Mouse (Mus musculus): ENCODE results near the gene Ajuba. TPM values are rescaled to one million over a fixed set of nuclear protein-coding genes. Genes with fewer than 3 reads are reported as not detected.

The Ajuba gene
- polyA plus RNA-seq, 1 experiment from 2014 or later, result 72.2 TPM

GRCm38 (mm10) chr14:54528446-54529111, 48.8 kb downstream of the Ajuba start:
- peaks cover 17% of the 10 kb centered on the region for H3K4me1 ChIP-seq (replicated peaks)
- H3K4me3 ChIP-seq (replicated peaks), result no peak overlapping the region
- H3K27me3 ChIP-seq, result no peaks in the 10 kb centered on the region
- no peaks in the 10 kb centered on the region for H3K36me3 ChIP-seq
- 10% methylated on average over 17 of the region's 17 CpGs for WGBS
- H3K9me3 ChIP-seq, result no peaks in the 10 kb centered on the region
- H3K4me2 ChIP-seq, result peak overlapping the region; percentile 69
- H3K9ac ChIP-seq (replicated peaks), result no peak overlapping the region
- peak; percentile 52; the same call in 1 of the 2 replicates for ATAC-seq (ENCODE audit: insufficient number of reproducible peaks, insufficient read depth, low FRiP score, low TSS enrichment, low read depth)
- H3K27ac ChIP-seq, result 0 out of 2 replicates have a peak overlapping the region, but pooled peaks have one; percentile 72

GRCm38 (mm10) chr14:54528007-54528393, 49.4 kb downstream of the Ajuba start:
- Histone ChIP-seq H3K27ac (peak overlapping the region; percentile 72), H3K9ac (replicated peaks) (no peak overlapping the region), H3K36me3 (no peaks in the 10 kb centered on the region), H3K4me2 (peak overlapping the region; percentile 69), H3K9me3 (no peaks in the 10 kb centered on the region), H3K4me3 (replicated peaks) (no peak overlapping the region), H3K27me3 (no peaks in the 10 kb centered on the region), H3K4me1 (replicated peaks) (peaks cover 17% of the 10 kb centered on the region)
- 0 out of 2 replicates have a peak, but pooled peaks have one; percentile 9 for ATAC-seq (ENCODE audit: insufficient number of reproducible peaks, insufficient read depth, low FRiP score, low TSS enrichment, low read depth)
- 20% methylated on average over 5 of the region's 5 CpGs for WGBS

GRCm38 (mm10) chr14:54527227-54528006, 49.9 kb downstream of the Ajuba start:
- Histone ChIP-seq H3K27me3 (no peaks in the 10 kb centered on the region), H3K4me3 (replicated peaks) (peak overlapping the region; percentile 45), H3K4me2 (peak overlapping the region; percentile 69), H3K9ac (replicated peaks) (peak overlapping the region; percentile 68), H3K9me3 (no peaks in the 10 kb centered on the region), H3K4me1 (replicated peaks) (peaks cover 17% of the 10 kb centered on the region), H3K36me3 (no peaks in the 10 kb centered on the region), H3K27ac (peak overlapping the region; percentile 72)
- WGBS, result 2% methylated on average over 18 of the region's 18 CpGs
- peak; percentile 66 for ATAC-seq (ENCODE audit: insufficient number of reproducible peaks, insufficient read depth, low FRiP score, low TSS enrichment, low read depth)

- H3K4me2 ChIP-seq, result no peak overlapping the region
- H3K4me1 ChIP-seq (replicated peaks), result peaks cover 15% of the 10 kb centered on the region
- H3K36me3 ChIP-seq, result no peaks in the 10 kb centered on the region
- no peak overlapping the region for H3K27ac ChIP-seq
- no peak overlapping the region for H3K9ac ChIP-seq (replicated peaks)
- H3K9me3 ChIP-seq, result no peaks in the 10 kb centered on the region
- no peak overlapping the region for H3K4me3 ChIP-seq (replicated peaks)
- no peaks in the 10 kb centered on the region for H3K27me3 ChIP-seq
- ATAC-seq (ENCODE audit: insufficient number of reproducible peaks, insufficient read depth, low FRiP score, low TSS enrichment, low read depth), result no peak
- WGBS, result 37% methylated on average over 6 of the region's 6 CpGs
Observed at GRCm38 (mm10) chr14:54523600-54523999, 53.8 kb downstream of the Ajuba start.

MicroRNAs encoded within 50 kb of the gene (microRNA counts, 519-probe panel; counts per million panel counts)
- microRNA mmu-miR-686, result not detected

Small RNAs within 50 kb of the gene (microRNA-seq; reads per million reads assigned to microRNA genes)
- gene Mir686, result not detected

Other genes starting within 250 kb of the Ajuba start
- gene Oxa1l, start 216.7 kb downstream of the Ajuba start, polyA plus RNA-seq (2016; fragmentation: Nextera tagmentation; extraction: Ambion mirVana), result 47.1 and 50.9 TPM in 2 replicates
- 3.3 and 5.1 TPM in 2 replicates for gene Slc7a7, start 159.8 kb downstream of the Ajuba start, polyA plus RNA-seq (2016; fragmentation: Nextera tagmentation; extraction: Ambion mirVana)
- gene Mrpl52, start 150.6 kb downstream of the Ajuba start, polyA plus RNA-seq (2016; fragmentation: Nextera tagmentation; extraction: Ambion mirVana), result 259 and 277 TPM in 2 replicates
- 149 and 176 TPM in 2 replicates for gene Mmp14, start 145.9 kb downstream of the Ajuba start, polyA plus RNA-seq (2016; fragmentation: Nextera tagmentation; extraction: Ambion mirVana)
- gene Lrp10, start 113.4 kb downstream of the Ajuba start, polyA plus RNA-seq (2016; fragmentation: Nextera tagmentation; extraction: Ambion mirVana), result 28.3 and 28.7 TPM in 2 replicates
- 4.3 and 5.0 TPM in 2 replicates for gene Rem2, start 101.5 kb downstream of the Ajuba start, polyA plus RNA-seq (2016; fragmentation: Nextera tagmentation; extraction: Ambion mirVana)
- 105 and 106 TPM in 2 replicates for gene Prmt5, start 60.0 kb downstream of the Ajuba start, polyA plus RNA-seq (2016; fragmentation: Nextera tagmentation; extraction: Ambion mirVana)
- gene Haus4, start 22.9 kb downstream of the Ajuba start, polyA plus RNA-seq (2016; fragmentation: Nextera tagmentation; extraction: Ambion mirVana), result 54.5 and 58.1 TPM in 2 replicates
- gene 4931414P19Rik, start 28.4 kb upstream of the Ajuba start, polyA plus RNA-seq (2016; fragmentation: Nextera tagmentation; extraction: Ambion mirVana), result 9.7 and 10.7 TPM in 2 replicates
- gene Psmb5, start 40.5 kb upstream of the Ajuba start, polyA plus RNA-seq (2016; fragmentation: Nextera tagmentation; extraction: Ambion mirVana), result 410 and 432 TPM in 2 replicates
- gene Psmb11, start 43.9 kb upstream of the Ajuba start, polyA plus RNA-seq (2016; fragmentation: Nextera tagmentation; extraction: Ambion mirVana), result 0.06 and 0.29 TPM in 2 replicates
- gene Gm17606, start 63.4 kb upstream of the Ajuba start, polyA plus RNA-seq (2016; fragmentation: Nextera tagmentation; extraction: Ambion mirVana), result not detected in 2 replicates
- gene Cdh24, start 63.8 kb upstream of the Ajuba start, polyA plus RNA-seq (2016; fragmentation: Nextera tagmentation; extraction: Ambion mirVana), result 11.8 and 12.9 TPM in 2 replicates
- gene 1700123O20Rik, start 108.7 kb upstream of the Ajuba start, polyA plus RNA-seq (2016; fragmentation: Nextera tagmentation; extraction: Ambion mirVana), result 105 TPM in 2 replicates
- 148 and 175 TPM in 2 replicates for gene Acin1, start 109.4 kb upstream of the Ajuba start, polyA plus RNA-seq (2016; fragmentation: Nextera tagmentation; extraction: Ambion mirVana)
- 0.16 and 0.23 TPM in 2 replicates for gene Gm29776, start 121.3 kb upstream of the Ajuba start, polyA plus RNA-seq (2016; fragmentation: Nextera tagmentation; extraction: Ambion mirVana)
- gene Cebpe, start 134.6 kb upstream of the Ajuba start, polyA plus RNA-seq (2016; fragmentation: Nextera tagmentation; extraction: Ambion mirVana), result not detected in 2 replicates
- gene Slc7a8, start 204.4 kb upstream of the Ajuba start, polyA plus RNA-seq (2016; fragmentation: Nextera tagmentation; extraction: Ambion mirVana), result 0.56 and 1.1 TPM in 2 replicates
- gene Rnf212b, start 236.6 kb upstream of the Ajuba start, polyA plus RNA-seq (2016; fragmentation: Nextera tagmentation; extraction: Ambion mirVana), result not detected in 2 replicates